9 mouse cellular contexts compared by ENCODE assay signal in genomic region chr1:133183141-133183925, GRCm38 (mm10). TPM values are rescaled to one million over a fixed set of nuclear protein-coding genes. Genes with fewer than 3 reads are reported as not detected.
A peak's percentile ranks its signal among the peaks of the same experiment; 100 is the strongest.
DNase-seq lines count a peak whose midpoint lies in the region; ATAC-seq and TF ChIP-seq lines count a peak whose summit lies in the region.
"Had no signal": no experiment of that assay in that cellular context is flagged by ENCODE, and none has a peak within 500 bp of the region (broad histone marks: within the 10 kb centered on the region; RNA-seq: fewer than 3 reads in every experiment).

No protein-coding gene starts in this region.

- ATAC-seq in liver, embryonic 11.5 days (replicated peaks; ENCODE audit: low FRiP score): no peak
- ATAC-seq in liver, postnatal 0 days: no peak
- peak; percentile 45 for ATAC-seq in forebrain, embryonic 11.5 days (replicated peaks; ENCODE audit: low FRiP score)
- ATAC-seq in intestine, postnatal 0 days: no peak

- H3K4me2 ChIP-seq in liver, embryonic 11.5 days: peak overlapping the region; percentile 62
- no peak overlapping the region for H3K4me2 ChIP-seq in liver, postnatal 0 days (ENCODE audit: low read depth, low read length)
- peak overlapping the region; percentile 60 for H3K4me2 ChIP-seq in forebrain, embryonic 11.5 days (ENCODE audit: low read depth, low read length, severe bottlenecking)
- no peak overlapping the region for H3K4me2 ChIP-seq in intestine, postnatal 0 days (replicated peaks; ENCODE audit: low read depth)

- 42% methylated on average over 16 of the region's 16 CpGs for WGBS in liver, embryonic 11.5 days
- WGBS in liver, postnatal 0 days (ENCODE audit: insufficient replicate concordance): 55% methylated on average over 16 of the region's 16 CpGs
- WGBS in forebrain, embryonic 11.5 days: 5% methylated on average over 16 of the region's 16 CpGs
- WGBS in intestine, postnatal 0 days: 75% methylated on average over 16 of the region's 16 CpGs

- TF ChIP-seq CTCF in liver, postnatal 0 days (IDR thresholded peaks at IDR 0.05; ENCODE audit: low read depth): no peak
- no peak for TF ChIP-seq CTCF in intestine, postnatal 0 days (IDR thresholded peaks at IDR 0.05; ENCODE audit: low read depth)

- no peaks in the 10 kb centered on the region for H3K36me3 ChIP-seq in liver, embryonic 11.5 days (ENCODE audit: control insufficient read depth, insufficient read depth, low read length)
- no peaks in the 10 kb centered on the region for H3K36me3 ChIP-seq in liver, postnatal 0 days (replicated peaks; ENCODE audit: insufficient read depth, low read length)
- no peaks in the 10 kb centered on the region for H3K36me3 ChIP-seq in forebrain, embryonic 11.5 days (ENCODE audit: control insufficient read depth, insufficient read depth, low read length)
- H3K36me3 ChIP-seq in intestine, postnatal 0 days (ENCODE audit: control insufficient read depth, insufficient read depth): peaks cover 3% of the 10 kb centered on the region; the same call in 1 of the 2 replicates
- H3K36me3 ChIP-seq: lung, embryonic 15.5 days had no signal

- no peak overlapping the region for H3K9ac ChIP-seq in liver, embryonic 11.5 days (ENCODE audit: low read depth, low read length)
- no peak overlapping the region for H3K9ac ChIP-seq in liver, postnatal 0 days (replicated peaks)
- peak overlapping the region; percentile 76 for H3K9ac ChIP-seq in forebrain, embryonic 11.5 days (ENCODE audit: low read length)
- H3K9ac ChIP-seq in intestine, postnatal 0 days (ENCODE audit: low read depth, low read length): 0 out of 2 replicates have a peak overlapping the region, but pooled peaks have one; percentile 3

- TF ChIP-seq EP300 in liver, postnatal 0 days (IDR thresholded peaks at IDR 0.05; ENCODE audit: low read depth): no peak

- peaks cover 34% of the 10 kb centered on the region for H3K27me3 ChIP-seq in liver, embryonic 11.5 days (replicated peaks; ENCODE audit: control insufficient read depth, insufficient read depth, low read length)
- peaks cover 27% of the 10 kb centered on the region for H3K27me3 ChIP-seq in liver, postnatal 0 days (ENCODE audit: insufficient read depth, low read length)
- no peaks in the 10 kb centered on the region for H3K27me3 ChIP-seq in forebrain, embryonic 11.5 days (ENCODE audit: control insufficient read depth, insufficient read depth, low read length)
- H3K27me3 ChIP-seq in intestine, postnatal 0 days (replicated peaks; ENCODE audit: control insufficient read depth, insufficient read depth, low read length): no peaks in the 10 kb centered on the region

- H3K27ac ChIP-seq in liver, embryonic 11.5 days (ENCODE audit: low read depth, low read length): no peak overlapping the region
- no peak overlapping the region for H3K27ac ChIP-seq in liver, postnatal 0 days (ENCODE audit: low read depth)
- peak overlapping the region; percentile 98 for H3K27ac ChIP-seq in forebrain, embryonic 11.5 days (ENCODE audit: low read depth, low read length)
- no peak overlapping the region; the same call in 1 of the 2 replicates for H3K27ac ChIP-seq in intestine, postnatal 0 days (ENCODE audit: low read depth, low read length)
- H3K27ac ChIP-seq: lung, embryonic 15.5 days had no signal

- no peak for DNase-seq in liver, embryonic 11.5 days (ENCODE audit: low spot score)
- no peak for DNase-seq in liver, postnatal 0 days
- peak; percentile 83 for DNase-seq in forebrain, embryonic 11.5 days (ENCODE audit: low spot score)
- peak; percentile 57 for DNase-seq in retina, embryonic 14.5 days (ENCODE audit: low spot score)
- DNase-seq in gastrocnemius, postnatal 36 days: no peak
- DNase-seq in layer of hippocampus, adult 8-10 months (ENCODE audit: low spot score in 2 of 2): no peak
- DNase-seq: cerebellum, adult 18-20 months had no signal

- peaks cover 11% of the 10 kb centered on the region; the same call in 1 of the 2 replicates for H3K4me1 ChIP-seq in liver, embryonic 11.5 days (replicated peaks; ENCODE audit: control insufficient read depth, insufficient read depth, low read length)
- H3K4me1 ChIP-seq in liver, postnatal 0 days (ENCODE audit: insufficient read depth): peaks cover 5% of the 10 kb centered on the region; the same call in 1 of the 2 replicates
- peaks cover 23% of the 10 kb centered on the region for H3K4me1 ChIP-seq in forebrain, embryonic 11.5 days (replicated peaks; ENCODE audit: control insufficient read depth, insufficient read depth, low read length)
- no peaks in the 10 kb centered on the region for H3K4me1 ChIP-seq in intestine, postnatal 0 days (replicated peaks; ENCODE audit: control insufficient read depth, insufficient read depth, low read length)

- intact Hi-C loops in gastrocnemius, postnatal 36 days (cut with DNase I): loop anchor here (5.0 kb wide), 1 partner anchor 34 kb away; no protein-coding TSS in a partner anchor

- H3K9me3 ChIP-seq in liver, embryonic 11.5 days (ENCODE audit: control insufficient read depth, low read length): no peaks in the 10 kb centered on the region
- no peaks in the 10 kb centered on the region for H3K9me3 ChIP-seq in liver, postnatal 0 days (ENCODE audit: low read length)
- no peaks in the 10 kb centered on the region for H3K9me3 ChIP-seq in forebrain, embryonic 11.5 days (ENCODE audit: control insufficient read depth, low read length)
- H3K9me3 ChIP-seq in intestine, postnatal 0 days (ENCODE audit: control insufficient read depth): no peaks in the 10 kb centered on the region
- H3K9me3 ChIP-seq: lung, embryonic 15.5 days had no signal

- H3K4me3 ChIP-seq in liver, embryonic 11.5 days (ENCODE audit: low read depth, low read length): no peak overlapping the region
- H3K4me3 ChIP-seq in liver, postnatal 0 days (ENCODE audit: low read depth, low read length): no peak overlapping the region
- H3K4me3 ChIP-seq in forebrain, embryonic 11.5 days (ENCODE audit: low read depth, low read length): peak overlapping the region; percentile 42
- H3K4me3 ChIP-seq in intestine, postnatal 0 days (ENCODE audit: low read depth, low read length): no peak overlapping the region

RNA-seq across cellular contexts. Expression of gene Plekha6, which starts 19.3 kb away (rescaled TPM):
- polyA plus RNA-seq in liver, embryonic 11.5 days (2014; fragmentation: Nextera tagmentation; extraction: Ambion mirVana): 4.1 and 4.3 TPM in 2 replicates
- 3.8 and 4.0 TPM in 2 replicates for polyA plus RNA-seq in liver, postnatal 0 days (2015; fragmentation: Nextera tagmentation; extraction: Ambion mirVana)
- polyA plus RNA-seq in forebrain, embryonic 11.5 days (2014; fragmentation: Nextera tagmentation; extraction: Ambion mirVana): 16.2 and 18.8 TPM in 2 replicates
- polyA plus RNA-seq in intestine, postnatal 0 days (2015; fragmentation: Nextera tagmentation; extraction: Ambion mirVana): 7.5 and 8.0 TPM in 2 replicates
- total RNA-seq in gastrocnemius, postnatal 36 days (2021): 10 to 100 TPM in 1 of 2 experiments, 1 to 10 TPM in 1; 6.7 to 11.5 TPM
- total RNA-seq in layer of hippocampus, adult 8-10 months (2022): 10 to 100 TPM; 61.6 to 69.8 (median 62.7) TPM

RNA-seq across cellular contexts. Expression of gene Ppp1r15b, which starts 52.4 kb away (rescaled TPM):
- polyA plus RNA-seq in liver, embryonic 11.5 days (2014; fragmentation: Nextera tagmentation; extraction: Ambion mirVana): 89.0 and 95.4 TPM in 2 replicates
- polyA plus RNA-seq in liver, postnatal 0 days (2015; fragmentation: Nextera tagmentation; extraction: Ambion mirVana): 24.3 and 27.0 TPM in 2 replicates
- 62.8 and 69.7 TPM in 2 replicates for polyA plus RNA-seq in forebrain, embryonic 11.5 days (2014; fragmentation: Nextera tagmentation; extraction: Ambion mirVana)
- polyA plus RNA-seq in intestine, postnatal 0 days (2015; fragmentation: Nextera tagmentation; extraction: Ambion mirVana): 28.5 and 33.0 TPM in 2 replicates
- 10 to 100 TPM; 14.0 to 17.7 TPM for total RNA-seq in gastrocnemius, postnatal 36 days (2021)
- total RNA-seq in layer of hippocampus, adult 8-10 months (2022): 10 to 100 TPM; 39.6 to 47.7 (median 43.0) TPM

Comparison
In these comparisons a context has a peak if more than half of its experiments do, and no peak if none do; other contexts are left out.
1. H3K4me2 ChIP-seq: peak in liver, embryonic 11.5 days (single experiment) and forebrain, embryonic 11.5 days (single experiment); none in liver, postnatal 0 days (single experiment) and intestine, postnatal 0 days (single experiment).
2. DNase-seq: peak in forebrain, embryonic 11.5 days (single experiment) and retina, embryonic 14.5 days (single experiment); none in liver, embryonic 11.5 days (single experiment), liver, postnatal 0 days (single experiment), gastrocnemius, postnatal 36 days (0 of 2) and layer of hippocampus, adult 8-10 months (0 of 2).
3. H3K9ac ChIP-seq: peak in forebrain, embryonic 11.5 days (single experiment) and intestine, postnatal 0 days (single experiment); none in liver, embryonic 11.5 days (single experiment) and liver, postnatal 0 days (single experiment).